Mouse (Mus musculus): ENCODE data around the gene B4galt3. TPM values are rescaled to one million over a fixed set of nuclear protein-coding genes. Genes with fewer than 3 reads are reported as not detected.

B4galt3 gene
- polyA plus RNA-seq, 1 experiment from 2014 or later = 34.2 TPM

DNA sequence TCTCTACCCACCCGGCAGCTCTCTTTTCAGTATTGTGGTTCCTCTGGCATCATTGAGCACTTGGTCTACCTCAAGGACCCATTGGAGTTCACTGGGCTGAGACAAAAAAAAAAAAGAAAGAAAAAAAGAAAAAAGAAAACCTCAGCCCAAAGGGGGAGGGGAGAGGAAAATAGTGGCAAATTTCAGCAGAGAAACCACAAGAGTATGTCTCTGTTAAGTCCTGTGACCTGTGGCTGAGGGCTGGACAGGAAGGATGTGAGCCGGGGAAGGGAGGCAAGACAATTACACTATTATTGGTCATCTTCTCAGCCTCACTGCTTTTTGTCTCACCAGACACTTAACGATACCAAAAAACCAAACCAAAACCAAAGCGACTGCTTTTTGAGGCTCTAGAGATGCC, 38.3 kb upstream of the B4galt3 start:
- TF ChIP-seq EP300 (optimal IDR thresholded peaks at IDR 0.05) (no peak), CTCF (IDR thresholded peaks at IDR 0.05; ENCODE audit: low read depth) (no peak)
- no peaks in the 10 kb centered on the region for H3K4me1 ChIP-seq (replicated peaks; ENCODE audit: control insufficient read depth, insufficient read depth)
- no peak overlapping the region for H3K9ac ChIP-seq (ENCODE audit: low read length)
- no peak for ATAC-seq (ENCODE audit: low FRiP score, low TSS enrichment)
- peaks cover 22% of the 10 kb centered on the region for H3K36me3 ChIP-seq (ENCODE audit: control insufficient read depth, insufficient read depth, low read length)
- H3K27me3 ChIP-seq (ENCODE audit: control insufficient read depth, insufficient read depth, low read length) = no peaks in the 10 kb centered on the region
- H3K4me2 ChIP-seq (replicated peaks; ENCODE audit: low read depth) = no peak overlapping the region
- no peak for DNase-seq (ENCODE audit: low spot score)
- WGBS = 74% methylated on average over 4 of the region's 4 CpGs
- no peak overlapping the region for H3K4me3 ChIP-seq (ENCODE audit: low read depth, low read length)
- H3K9me3 ChIP-seq (ENCODE audit: control insufficient read depth, low read length) = no peaks in the 10 kb centered on the region
- no peak overlapping the region for H3K27ac ChIP-seq (replicated peaks)

DNA sequence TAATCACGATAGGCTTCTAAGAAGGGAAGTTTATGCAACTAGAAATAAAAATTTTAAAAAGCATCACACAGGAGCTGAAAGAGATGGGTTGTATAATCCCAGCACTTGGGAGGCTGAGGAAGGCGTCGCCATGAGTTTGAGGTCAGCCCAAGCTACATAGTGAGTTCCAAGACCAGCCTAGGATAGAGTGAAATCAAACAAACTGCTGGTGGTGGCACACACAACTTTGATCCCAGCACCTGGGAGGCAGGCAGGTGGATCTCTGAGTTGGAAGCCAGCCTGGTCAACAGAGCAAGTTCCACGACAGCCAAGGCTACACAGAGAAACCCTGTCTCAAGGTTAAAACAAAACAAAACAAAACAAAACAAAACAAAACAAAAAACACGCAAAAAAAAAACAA, 37.8 kb upstream of the B4galt3 start:
- 85% methylated on average over 5 of the region's 5 CpGs for WGBS
- Histone ChIP-seq H3K36me3 (ENCODE audit: control insufficient read depth, insufficient read depth, low read length) (peaks cover 25% of the 10 kb centered on the region), H3K9ac (ENCODE audit: low read length) (no peak overlapping the region), H3K27ac (replicated peaks) (no peak overlapping the region), H3K4me2 (replicated peaks; ENCODE audit: low read depth) (no peak overlapping the region), H3K4me1 (replicated peaks; ENCODE audit: control insufficient read depth, insufficient read depth) (no peaks in the 10 kb centered on the region), H3K27me3 (ENCODE audit: control insufficient read depth, insufficient read depth, low read length) (no peaks in the 10 kb centered on the region), H3K4me3 (ENCODE audit: low read depth, low read length) (no peak overlapping the region), H3K9me3 (ENCODE audit: control insufficient read depth, low read length) (no peaks in the 10 kb centered on the region)
- no peak for DNase-seq (ENCODE audit: low spot score)
- no peak for TF ChIP-seq EP300 (optimal IDR thresholded peaks at IDR 0.05)
- ATAC-seq (ENCODE audit: low FRiP score, low TSS enrichment) = no peak

DNA sequence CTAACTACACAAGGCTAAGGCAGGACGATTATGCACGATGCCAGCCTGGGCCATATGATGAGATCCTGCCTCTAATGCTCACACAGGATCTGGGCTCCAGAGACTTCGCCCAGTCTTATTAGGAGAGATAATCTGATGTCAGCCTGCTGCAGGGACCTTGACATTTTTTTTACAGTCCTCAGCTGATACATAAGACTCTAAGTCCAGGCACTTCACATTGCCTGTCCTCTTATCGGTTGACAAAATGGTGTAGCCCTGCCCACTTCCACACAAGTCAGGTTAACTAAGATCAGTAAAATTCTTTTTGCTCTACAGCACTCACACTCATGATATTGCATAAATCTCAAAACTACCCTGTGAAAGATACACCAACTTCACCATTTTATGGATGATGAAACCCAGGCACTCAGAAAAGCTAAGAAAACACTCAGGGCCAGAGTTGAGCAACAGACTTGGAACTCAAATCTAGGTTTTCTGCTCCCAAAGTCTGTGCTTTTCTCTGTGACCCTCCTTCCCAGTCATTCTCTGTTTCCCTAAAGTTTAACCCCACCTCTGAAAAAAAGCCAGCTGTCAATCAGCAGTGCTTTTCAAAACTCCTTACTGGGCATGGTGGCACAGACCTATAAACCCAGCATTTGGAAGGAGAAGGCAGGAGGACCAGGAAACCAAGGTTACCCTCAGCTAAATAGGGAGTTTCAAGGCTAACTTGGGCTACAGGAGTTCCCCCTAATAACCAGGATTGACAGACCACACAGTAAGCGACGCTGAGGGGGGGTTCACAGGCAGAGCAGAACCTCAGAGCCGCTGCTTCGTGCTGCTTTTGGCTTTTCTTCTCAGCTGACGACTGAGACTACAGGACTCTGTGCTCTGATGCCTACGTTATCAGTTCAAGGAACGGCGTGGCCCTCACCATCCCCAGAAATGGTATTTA, 37.1 kb upstream of the B4galt3 start:
- TF ChIP-seq CTCF (IDR thresholded peaks at IDR 0.05; ENCODE audit: low read depth) (no peak), EP300 (optimal IDR thresholded peaks at IDR 0.05) (no peak)
- no peaks in the 10 kb centered on the region for H3K27me3 ChIP-seq (ENCODE audit: control insufficient read depth, insufficient read depth, low read length)
- no peak overlapping the region for H3K4me3 ChIP-seq (ENCODE audit: low read depth, low read length)
- H3K4me1 ChIP-seq (replicated peaks; ENCODE audit: control insufficient read depth, insufficient read depth) = no peaks in the 10 kb centered on the region
- H3K9ac ChIP-seq (ENCODE audit: low read length) = no peak overlapping the region
- H3K27ac ChIP-seq (replicated peaks) = 0 out of 2 replicates have a peak overlapping the region, but pooled peaks have one; percentile 5
- H3K4me2 ChIP-seq (replicated peaks; ENCODE audit: low read depth) = no peak overlapping the region
- 85% methylated on average over 12 of the region's 12 CpGs for WGBS
- ATAC-seq (ENCODE audit: low FRiP score, low TSS enrichment) (no peak), DNase-seq (ENCODE audit: low spot score) (no peak)
- H3K9me3 ChIP-seq (ENCODE audit: control insufficient read depth, low read length) = no peaks in the 10 kb centered on the region
- H3K36me3 ChIP-seq (ENCODE audit: control insufficient read depth, insufficient read depth, low read length) = peaks cover 29% of the 10 kb centered on the region

DNA sequence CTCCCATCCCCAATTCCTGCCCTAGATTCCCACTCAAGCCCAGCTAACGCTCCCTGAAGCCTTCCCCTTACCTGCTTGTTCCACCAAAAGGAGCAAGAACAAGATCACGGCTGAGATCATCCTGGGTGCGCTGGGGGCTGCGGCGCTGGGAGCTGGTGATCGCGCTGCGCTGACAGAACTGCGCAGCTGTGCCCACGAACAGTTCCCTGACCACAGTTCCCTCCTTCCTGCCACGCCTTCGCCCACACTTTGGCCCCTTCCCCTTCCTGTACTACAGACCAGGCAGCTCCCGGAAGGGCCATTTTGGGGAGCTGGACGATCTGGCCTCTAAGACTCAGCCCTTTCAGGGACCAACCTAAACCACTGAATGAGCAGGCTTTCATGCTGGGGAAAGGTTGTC, 36.0 kb upstream of the B4galt3 start, which contains the start of gene Fcer1g:
Fcer1g (minus strand) TSS at position 240 of the 400 bp plus-strand sequence.
- H3K9me3 ChIP-seq (ENCODE audit: control insufficient read depth, low read length) = no peaks in the 10 kb centered on the region
- H3K36me3 ChIP-seq (ENCODE audit: control insufficient read depth, insufficient read depth, low read length) = peaks cover 34% of the 10 kb centered on the region
- TF ChIP-seq EP300 (optimal IDR thresholded peaks at IDR 0.05) (no peak), CTCF (IDR thresholded peaks at IDR 0.05; ENCODE audit: low read depth) (no peak)
- no peak within 1 kb of the TSS for H3K4me3 ChIP-seq (ENCODE audit: low read depth, low read length)
- no peaks in the 10 kb centered on the region for H3K4me1 ChIP-seq (replicated peaks; ENCODE audit: control insufficient read depth, insufficient read depth)
- ATAC-seq (ENCODE audit: low FRiP score, low TSS enrichment) = no peak
- no peak within 1 kb of the TSS for H3K9ac ChIP-seq (ENCODE audit: low read length)
- H3K27ac ChIP-seq (replicated peaks) = 0 out of 2 replicates have a peak within 1 kb of the TSS, but pooled peaks have one; percentile 5
- no peaks in the 10 kb centered on the region for H3K27me3 ChIP-seq (ENCODE audit: control insufficient read depth, insufficient read depth, low read length)
- H3K4me2 ChIP-seq (replicated peaks; ENCODE audit: low read depth) = no peak within 1 kb of the TSS
- 79% methylated on average over 14 of the region's 14 CpGs for WGBS
- no peak for DNase-seq (ENCODE audit: low spot score)

DNA sequence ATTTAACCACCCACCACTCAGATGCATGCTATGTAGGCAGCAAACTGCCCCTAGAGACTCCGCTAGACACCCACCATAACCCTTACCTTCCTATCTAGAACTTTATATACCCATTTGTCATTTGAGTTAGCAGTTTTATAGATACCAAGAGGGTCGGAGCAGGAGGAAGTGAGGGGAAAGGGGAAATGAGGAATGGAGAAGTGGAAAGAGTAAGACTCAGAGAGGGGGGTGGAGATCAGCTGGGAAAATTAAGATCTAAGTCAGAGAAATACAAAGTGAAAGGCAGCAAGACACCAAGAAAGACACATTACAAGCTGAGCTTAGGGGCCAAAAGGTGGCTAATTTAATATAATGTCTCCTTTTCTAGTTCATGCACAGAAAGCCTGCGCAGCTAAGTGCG, 35.6 kb upstream of the B4galt3 start:
- 86% methylated on average over 4 of the region's 4 CpGs for WGBS
- Histone ChIP-seq H3K4me3 (ENCODE audit: low read depth, low read length) (no peak overlapping the region), H3K4me1 (replicated peaks; ENCODE audit: control insufficient read depth, insufficient read depth) (no peaks in the 10 kb centered on the region), H3K36me3 (ENCODE audit: control insufficient read depth, insufficient read depth, low read length) (peaks cover 35% of the 10 kb centered on the region), H3K4me2 (replicated peaks; ENCODE audit: low read depth) (no peak overlapping the region), H3K27me3 (ENCODE audit: control insufficient read depth, insufficient read depth, low read length) (no peaks in the 10 kb centered on the region), H3K9ac (ENCODE audit: low read length) (no peak overlapping the region), H3K27ac (replicated peaks) (no peak overlapping the region), H3K9me3 (ENCODE audit: control insufficient read depth, low read length) (no peaks in the 10 kb centered on the region)
- DNase-seq (ENCODE audit: low spot score) = no peak
- ATAC-seq (ENCODE audit: low FRiP score, low TSS enrichment) = no peak
- TF ChIP-seq CTCF (IDR thresholded peaks at IDR 0.05; ENCODE audit: low read depth) (no peak), EP300 (optimal IDR thresholded peaks at IDR 0.05) (no peak)

DNA sequence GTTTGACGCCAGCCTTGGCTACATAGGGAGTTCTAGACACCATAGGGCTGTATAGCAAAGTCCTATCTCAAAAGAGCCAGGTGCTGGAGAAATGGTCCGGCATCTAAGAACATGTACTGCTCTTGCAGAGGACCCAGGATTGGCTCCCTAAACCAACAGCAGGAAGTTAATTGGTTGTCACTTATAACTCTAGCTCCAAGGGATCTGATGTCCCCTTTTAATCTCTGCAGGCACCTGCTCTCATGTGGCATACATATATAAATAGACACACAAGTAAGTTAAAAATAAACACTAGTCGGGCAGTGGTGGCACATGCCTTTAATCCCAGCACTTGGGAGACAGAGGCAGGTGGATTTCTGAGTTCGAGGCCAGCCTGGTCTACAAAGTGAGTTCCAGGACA, 34.3 kb upstream of the B4galt3 start:
- TF ChIP-seq EP300 (optimal IDR thresholded peaks at IDR 0.05) = no peak
- Histone ChIP-seq H3K9ac (ENCODE audit: low read length) (no peak overlapping the region), H3K36me3 (ENCODE audit: control insufficient read depth, insufficient read depth, low read length) (peaks cover 35% of the 10 kb centered on the region), H3K27me3 (ENCODE audit: control insufficient read depth, insufficient read depth, low read length) (no peaks in the 10 kb centered on the region), H3K9me3 (ENCODE audit: control insufficient read depth, low read length) (no peaks in the 10 kb centered on the region), H3K4me2 (replicated peaks; ENCODE audit: low read depth) (no peak overlapping the region), H3K27ac (replicated peaks) (no peak overlapping the region), H3K4me1 (replicated peaks; ENCODE audit: control insufficient read depth, insufficient read depth) (no peaks in the 10 kb centered on the region), H3K4me3 (ENCODE audit: low read depth, low read length) (no peak overlapping the region)
- 73% methylated on average over 4 of the region's 4 CpGs for WGBS
- ATAC-seq (ENCODE audit: low FRiP score, low TSS enrichment) = no peak
- no peak for DNase-seq (ENCODE audit: low spot score)

Data from stomach, postnatal 0 days (tissue).